Mouse (Mus musculus) retina, adult 2 months (tissue): Measurements from ENCODE around the gene Prkn.

Experiments used
- DNase-seq: peaks from one replicate; pipeline ENCODE4 v3.0.0-alpha.2; 2012; ENCODE audit warnings: low read depth, low spot score

Prkn gene

GRCm38 (mm10) chr17:12038499-12038898 is 1198.3 kb downstream of the Prkn start:
- DNase-seq = no peak

GRCm38 (mm10) chr17:12039188-12039587 is 1199.0 kb downstream of the Prkn start:
- DNase-seq = peak; percentile 30

DNA sequence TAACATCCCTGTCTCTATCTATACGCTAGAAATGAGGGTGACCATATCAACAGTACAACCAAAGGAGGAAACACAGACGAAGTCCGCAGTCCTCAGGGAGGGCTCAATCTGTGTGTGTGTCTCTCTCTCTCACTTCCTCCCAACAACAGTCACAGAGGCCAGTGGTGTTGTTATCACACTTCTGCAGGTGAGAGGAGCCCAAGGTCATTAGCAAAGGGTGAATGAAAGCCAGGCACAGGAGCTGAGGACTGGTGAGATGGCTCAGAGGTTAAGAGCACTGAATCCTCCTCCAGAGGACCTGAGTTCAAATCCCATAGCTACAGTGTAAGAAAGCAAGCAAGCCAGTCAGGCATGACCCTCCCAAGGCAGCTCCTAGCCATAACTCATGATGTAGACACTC is 1199.7 kb downstream of the Prkn start:
- no peak for DNase-seq

DNA sequence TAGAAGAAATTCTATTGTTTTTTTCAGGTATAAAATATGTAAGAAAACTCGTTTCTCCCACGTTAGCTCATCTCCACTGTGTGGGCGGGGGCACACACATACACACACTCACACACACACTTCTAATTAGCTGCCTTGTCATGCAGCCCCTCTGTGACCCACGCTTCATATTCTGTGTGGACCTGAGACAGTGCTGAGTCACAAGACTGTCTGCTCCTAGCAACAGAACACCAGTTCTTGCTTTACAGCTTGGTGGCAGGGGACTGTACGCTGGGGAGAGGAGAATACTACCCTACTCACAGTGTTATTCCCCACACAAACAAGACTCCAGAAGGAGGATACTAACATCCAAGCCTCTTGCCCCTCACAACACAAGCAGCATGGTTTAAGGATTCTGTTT is 1200.4 kb downstream of the Prkn start:
- no peak for DNase-seq

DNA sequence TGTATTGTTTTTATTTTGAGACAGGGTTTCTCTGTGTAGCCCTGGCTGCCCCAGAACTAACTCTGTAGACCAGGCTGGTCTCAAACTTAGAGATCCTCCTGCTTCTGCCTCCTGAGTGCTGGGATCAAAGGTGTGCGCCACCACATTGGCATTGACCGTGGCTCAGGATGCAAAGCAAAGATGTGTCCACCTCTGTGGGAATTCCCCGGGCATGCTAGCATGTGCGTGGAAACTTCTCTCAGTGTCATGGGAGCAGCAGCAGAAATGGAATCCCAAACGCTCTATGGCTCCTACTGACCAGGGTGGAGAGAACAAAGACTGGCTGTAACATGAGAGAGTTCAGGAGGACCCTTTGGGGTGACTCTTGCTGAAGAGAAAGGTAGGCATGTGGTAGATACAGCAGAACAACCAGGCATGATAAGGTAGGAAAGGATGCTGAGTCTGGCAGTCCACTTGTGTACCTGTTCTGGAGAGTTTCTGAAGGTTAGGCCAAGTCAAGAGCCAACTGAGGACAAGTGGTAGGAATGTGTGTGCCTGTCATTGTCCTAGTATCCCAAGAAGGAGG is 1201.0 kb downstream of the Prkn start:
- DNase-seq = no peak

GRCm38 (mm10) chr17:12042561-12043256 is 1202.5 kb downstream of the Prkn start:
- no peak for DNase-seq

DNA sequence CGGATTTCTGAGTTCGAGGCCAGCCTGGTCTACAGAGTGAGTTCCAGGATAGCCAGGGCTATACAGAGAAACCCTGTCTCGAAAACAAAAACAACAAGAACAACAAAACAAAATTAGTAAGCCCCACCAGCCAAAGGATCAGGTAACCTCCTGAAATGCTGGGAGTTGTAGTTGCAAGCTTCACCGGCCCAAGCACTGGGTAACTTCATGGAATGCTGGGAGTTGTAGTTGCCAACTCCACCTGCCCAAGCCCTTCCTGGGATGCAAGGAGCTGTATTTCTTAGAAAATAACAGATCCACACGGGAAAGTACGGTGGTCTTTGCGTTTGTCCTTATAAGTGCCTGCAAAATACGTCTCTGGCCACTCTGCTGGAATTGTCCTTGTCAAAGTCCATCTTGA is 1204.0 kb downstream of the Prkn start:
- no peak for DNase-seq

- DNase-seq = no peak
These were observed 1205.7 kb downstream of the Prkn start for GRCm38 (mm10) chr17:12045861-12046273.

GRCm38 (mm10) chr17:12047032-12047431 is 1206.8 kb downstream of the Prkn start:
- no peak for DNase-seq

DNA sequence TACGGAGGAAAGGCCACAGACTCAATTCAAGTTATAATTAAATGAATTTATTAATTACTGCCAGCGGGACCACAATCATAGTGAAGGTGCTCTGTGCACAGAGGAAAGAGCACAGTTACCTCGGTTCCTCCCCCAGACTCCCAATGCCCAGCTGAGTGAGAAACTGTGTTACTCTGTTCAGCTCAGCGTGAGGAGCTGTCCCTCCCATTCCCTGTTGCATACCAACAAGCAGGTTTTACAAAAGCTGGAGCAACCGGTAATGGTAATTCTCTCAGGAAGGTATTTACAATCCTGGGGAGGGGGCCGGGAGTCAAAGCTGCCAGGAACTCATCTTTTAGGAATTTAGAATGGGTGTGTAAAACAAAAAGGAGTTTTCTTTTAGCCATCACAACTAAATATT is 1207.3 kb downstream of the Prkn start:
- DNase-seq = no peak

DNA sequence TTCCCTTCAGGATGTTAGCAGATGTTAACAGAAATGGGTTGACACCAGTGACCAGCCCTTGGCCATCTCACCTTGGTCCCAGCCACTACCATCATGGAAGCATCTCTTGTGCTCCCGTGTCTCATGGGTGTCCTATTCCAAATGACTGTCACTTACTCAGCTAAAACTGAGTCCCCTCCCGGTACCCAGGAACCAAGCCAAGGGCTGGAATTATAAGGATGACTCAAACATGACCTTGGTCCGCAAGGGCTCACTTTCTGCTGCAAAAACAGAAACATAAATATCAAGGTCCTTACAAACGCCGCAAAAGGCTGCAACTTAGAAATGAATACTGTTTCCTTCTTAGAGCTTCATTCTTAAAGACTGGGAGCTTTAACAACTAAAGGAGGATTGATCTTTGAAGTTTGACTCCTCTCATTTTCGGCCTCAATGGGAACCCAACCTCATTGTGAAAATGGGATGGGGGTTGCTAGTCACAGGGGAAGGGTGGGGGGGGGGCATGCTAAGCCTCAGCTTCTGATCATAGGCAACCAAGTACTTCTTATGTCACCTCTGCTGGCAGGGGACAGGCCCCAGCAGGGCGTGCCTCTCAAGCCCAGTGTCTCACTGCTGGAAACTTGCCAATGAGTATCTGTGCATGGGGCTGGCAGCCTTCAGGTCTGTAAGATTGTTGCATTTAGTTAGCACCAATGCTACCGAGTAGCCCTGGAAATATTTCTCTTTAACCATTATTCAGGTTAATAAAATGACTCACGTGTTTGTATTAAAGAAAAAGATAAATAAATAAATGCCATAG is 1208.7 kb downstream of the Prkn start:
- DNase-seq = no peak

DNA sequence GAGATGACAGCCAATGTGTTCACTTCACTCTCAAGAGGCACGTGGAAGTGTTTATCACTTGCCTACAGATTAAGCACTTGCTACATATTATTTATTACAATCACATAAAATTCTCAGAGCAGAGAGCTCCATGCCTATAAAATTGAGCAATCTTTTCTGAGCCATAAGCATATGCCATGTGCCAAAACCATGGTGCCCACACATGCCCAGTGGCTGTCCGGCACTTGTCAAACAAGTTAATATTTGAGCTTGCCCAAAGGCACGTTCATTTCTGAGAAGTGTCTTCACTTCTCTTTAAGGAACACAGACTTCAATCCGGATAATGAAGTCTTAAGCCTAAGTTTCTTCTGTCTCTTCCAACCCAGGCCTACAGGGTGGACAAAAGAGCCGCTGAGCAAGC is 1210.1 kb downstream of the Prkn start:
- no peak for DNase-seq

DNA sequence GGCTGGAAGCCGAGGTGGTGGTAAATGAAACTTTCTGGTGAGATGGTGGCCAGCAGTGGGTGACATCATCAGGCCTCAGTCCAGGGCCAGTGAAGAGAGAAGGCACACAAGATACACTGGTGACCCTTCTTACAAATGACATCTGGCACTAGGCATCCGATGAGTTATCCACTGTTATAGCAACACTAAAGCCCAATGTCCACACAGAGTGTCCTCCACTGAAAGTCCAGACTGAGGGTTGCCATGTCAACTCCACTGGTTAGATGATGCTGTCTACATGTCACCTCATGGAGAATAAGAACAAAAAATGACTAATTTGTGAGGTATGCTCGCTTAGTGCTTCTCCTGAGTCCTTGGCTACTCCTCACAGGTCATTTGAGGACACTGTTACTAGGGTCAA is 1210.8 kb downstream of the Prkn start:
- no peak for DNase-seq

- DNase-seq = no peak
These were observed 1212.5 kb downstream of the Prkn start for GRCm38 (mm10) chr17:12052651-12053050.

- no peak for DNase-seq
These were observed 1218.9 kb downstream of the Prkn start for GRCm38 (mm10) chr17:12059041-12059440.

DNA sequence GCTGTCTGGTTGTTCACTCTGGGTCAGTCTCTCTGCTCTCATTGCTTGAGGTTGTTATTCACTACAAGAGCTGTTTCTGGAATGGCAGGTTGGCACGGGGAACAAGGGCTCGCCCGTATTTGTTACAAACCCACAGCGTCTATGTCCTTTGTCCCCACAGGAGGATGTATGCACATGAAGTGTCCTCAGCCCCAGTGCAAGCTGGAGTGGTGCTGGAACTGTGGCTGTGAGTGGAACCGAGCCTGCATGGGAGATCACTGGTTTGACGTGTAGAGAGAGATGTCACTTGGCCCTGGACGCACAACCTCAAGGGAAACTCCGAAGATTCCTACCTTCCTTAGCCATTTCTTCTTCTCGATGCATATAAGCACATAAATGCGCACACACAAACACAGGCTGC is 1221.2 kb downstream of the Prkn start:
- DNase-seq = no peak

DNA sequence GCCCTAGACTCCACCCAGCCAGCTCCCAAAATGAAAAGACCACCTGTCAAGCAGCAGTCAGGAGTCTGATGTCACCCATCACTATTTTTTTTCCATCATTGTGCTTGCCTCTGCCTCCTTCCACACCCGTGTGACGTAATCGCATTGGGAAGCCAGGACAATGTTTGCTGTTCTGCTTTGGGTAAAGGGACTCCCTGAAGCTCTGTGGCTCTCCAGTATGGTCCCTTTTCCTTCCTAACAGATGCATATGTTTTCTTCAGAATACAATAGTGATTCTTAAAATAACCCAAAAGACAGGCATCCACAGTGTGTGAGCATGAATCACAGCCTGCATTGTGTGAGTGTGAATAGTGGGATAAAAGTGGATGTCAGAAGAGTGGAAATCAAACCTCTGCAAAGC is 1222.7 kb downstream of the Prkn start:
- DNase-seq = no peak

DNA sequence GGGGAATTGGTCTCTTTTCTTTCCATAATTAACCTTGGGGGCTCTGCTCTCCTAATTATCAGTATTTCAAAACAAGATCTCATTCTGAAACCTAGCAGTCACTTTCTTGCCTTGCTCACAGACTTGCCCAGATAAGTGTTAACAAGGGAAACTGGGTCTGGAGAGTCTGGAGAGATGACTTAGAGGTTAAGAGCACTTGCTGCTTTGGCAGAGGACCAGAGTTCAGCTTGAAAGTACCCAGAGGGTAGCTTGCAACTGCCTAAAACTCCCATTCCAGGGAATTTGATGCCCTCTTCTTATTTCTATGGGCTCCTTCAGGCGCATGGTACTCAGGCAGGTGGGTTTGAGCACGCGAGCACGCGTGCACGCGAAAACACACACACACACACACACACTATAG is 1223.3 kb downstream of the Prkn start:
- no peak for DNase-seq

- DNase-seq = peak; percentile 26
These were observed 1225.9 kb downstream of the Prkn start for GRCm38 (mm10) chr17:12066054-12066453.

GRCm38 (mm10) chr17:12076816-12077215 is 1236.6 kb downstream of the Prkn start:
- DNase-seq = no peak

DNA sequence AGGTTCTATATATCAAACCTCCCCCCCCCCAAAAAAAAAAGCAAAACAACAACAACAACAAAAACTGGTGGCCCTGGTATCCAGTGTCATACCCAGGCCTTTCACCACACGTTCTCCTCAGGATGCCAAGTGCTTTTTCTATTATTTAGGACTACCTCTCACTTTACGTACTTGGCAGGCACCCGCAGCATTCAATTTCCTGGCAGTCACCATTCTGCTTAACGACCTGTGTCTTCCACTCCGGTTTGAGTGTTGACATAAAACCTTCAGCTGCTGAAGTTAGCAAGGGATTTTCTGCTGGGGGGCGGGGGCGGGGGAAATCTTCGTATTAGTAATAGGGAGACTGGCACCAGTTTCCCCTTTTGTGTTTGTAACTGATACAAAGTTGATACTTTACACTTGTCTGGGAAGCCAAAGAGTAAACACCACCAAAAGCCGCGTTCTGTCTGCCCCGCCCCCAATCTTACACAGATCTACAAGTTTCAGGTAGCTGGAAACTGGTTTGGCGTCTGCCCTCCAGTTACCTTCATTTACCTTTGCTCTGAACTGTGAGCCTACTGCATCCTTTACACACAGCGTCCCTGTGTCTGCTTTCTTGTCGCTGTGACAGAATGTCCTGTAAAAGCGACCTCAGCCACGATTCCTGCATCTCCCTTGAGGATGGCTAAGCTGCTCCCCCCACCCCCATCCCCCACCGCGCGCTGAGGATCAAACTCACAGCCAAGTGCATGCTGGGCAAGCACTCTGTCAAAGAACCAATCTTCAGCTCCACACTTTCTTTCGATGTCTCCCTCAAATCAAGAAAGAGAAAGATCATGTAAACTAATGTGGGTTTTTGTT is 1240.7 kb downstream of the Prkn start:
- DNase-seq = no peak

DNA sequence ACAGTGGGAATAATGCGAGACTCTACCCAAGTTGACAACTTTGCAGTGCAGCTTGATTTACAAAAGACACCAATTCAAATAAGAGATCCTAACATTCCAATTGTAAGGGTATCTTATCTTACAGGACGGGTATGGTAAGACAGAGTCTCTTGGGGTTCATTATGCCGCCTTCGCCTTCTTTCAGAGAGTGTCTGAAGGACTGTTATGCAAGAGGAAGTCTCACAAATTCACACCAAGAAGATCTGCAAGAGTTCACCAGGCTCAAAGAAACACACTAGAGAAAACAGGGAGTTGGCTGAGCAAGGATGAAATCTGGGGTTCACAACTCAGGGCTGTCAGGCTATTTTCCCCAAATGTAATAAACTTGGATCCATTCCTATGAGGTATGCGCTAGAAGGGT is 1242.0 kb downstream of the Prkn start:
- DNase-seq = no peak
